Mouse (Mus musculus) liver, postnatal 0 days (tissue): ENCODE results near the gene Enkur.

ENCODE experiments used
- CTCF ChIP-seq: sonication (generic); IDR thresholded peaks from 2 replicates; pipeline ENCODE4 v1.5.1; 2016; ENCODE audit warnings: antibody characterized with exemption, low read depth
- EP300 ChIP-seq: IDR thresholded peaks from 2 replicates; pipeline ENCODE4 v1.6.1; 2016; ENCODE audit warnings: antibody characterized with exemption, low read depth, mild to moderate bottlenecking

DNA sequence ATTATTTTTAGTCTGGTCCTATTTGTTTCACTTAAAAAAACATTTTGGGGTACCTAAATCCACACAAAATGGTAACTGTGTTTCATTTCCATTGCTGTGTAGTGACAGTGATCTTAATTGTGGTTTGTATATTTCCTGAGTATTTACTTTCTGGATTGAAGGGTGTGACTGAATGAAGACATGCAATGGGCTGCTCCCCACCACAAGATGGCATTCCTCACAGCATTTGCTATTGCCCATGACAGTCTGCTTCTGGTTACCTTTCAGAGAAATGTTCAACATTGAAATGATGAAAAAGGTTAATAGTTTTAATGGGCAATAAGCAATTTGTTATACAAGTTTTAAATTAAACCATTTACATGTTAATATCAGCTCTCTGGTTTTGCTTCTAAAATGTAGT lies 9.2 kb upstream of the Enkur start:
- TF ChIP-seq CTCF = peak; percentile 63
- no peak for TF ChIP-seq EP300
